Mouse (Mus musculus) liver, embryonic 14.5 days (tissue): ENCODE measurements at regions not wholly inside any gene's neighbourhood (a gene's known extent, or its start where the extent isn't known, plus 50 kb on each side); places are given as distances from the start of the nearest gene placed in this dataset.

Experiments used
- ATAC-seq: fragments of 200-750 bp; cut with Nextera tagmentation; 2 replicates; pipeline ENCODE4 v1.8.0; 2017; ENCODE audit warnings: moderate number of reproducible peaks, mild to moderate bottlenecking, moderate library complexity; ENCODE audit not compliant: insufficient read depth
- DNase-seq, 3 experiments: peaks; one replicate each; pipeline ENCODE4 v3.0.0-alpha.2; 2012 to 2013; ENCODE audit warnings: low read depth in 3 of 3, low spot score in 3 of 3
- H3K27ac ChIP-seq: fragments of 300-500 bp; sonication (generic); 2 replicates; pipeline ENCODE4 v1.5.1; 2014; ENCODE audit warnings: moderate library complexity, mild to moderate bottlenecking, control low read depth, inconsistent platforms
- H3K27me3 ChIP-seq: fragments of 300-500 bp; sonication (generic); 2 replicates; pipeline ENCODE4 v1.6.1; 2014; ENCODE audit warnings: mild to moderate bottlenecking, low read length, moderate library complexity; ENCODE audit not compliant: control insufficient read depth, insufficient read depth
- H3K36me3 ChIP-seq: fragments of 300-500 bp; sonication (generic); replicated peaks from 2 replicates; pipeline ENCODE4 v1.6.1; 2014; ENCODE audit warnings: low read depth; ENCODE audit not compliant: control insufficient read depth, insufficient read depth
- H3K4me1 ChIP-seq, 2 experiments: fragments of 200-500 bp in 1 of 2; fragments of 300-500 bp in 1 of 2; sonication (generic) in 1 of 2; replicated peaks; 2 replicates each; pipeline ENCODE4 v1.6.1; 2012 to 2014; ENCODE audit warnings: antibody characterized with exemption in 1 of 2, inconsistent platforms in 1 of 2, low read length in 1 of 2; ENCODE audit not compliant: control insufficient read depth in 2 of 2, insufficient read depth in 2 of 2
- H3K4me2 ChIP-seq: fragments of 300-500 bp; sonication (generic); 2 replicates; pipeline ENCODE4 v1.6.1; 2014; ENCODE audit warnings: low read depth, mild to moderate bottlenecking, control low read depth, moderate library complexity
- H3K4me3 ChIP-seq, 2 experiments: fragments of 200-500 bp in 1 of 2; fragments of 300-500 bp in 1 of 2; sonication (generic) in 1 of 2; 2 replicates each; pipeline ENCODE4 v1.5.1; 2012 to 2014; ENCODE audit warnings: low read depth in 2 of 2, low read length in 2 of 2, mild to moderate bottlenecking in 2 of 2, control low read depth in 1 of 2, inconsistent platforms in 1 of 2, moderate library complexity in 1 of 2; ENCODE audit not compliant: insufficient read depth in 1 of 2
- H3K9ac ChIP-seq: fragments of 300-500 bp; sonication (generic); replicated peaks from 2 replicates; pipeline ENCODE4 v1.6.1; 2014; ENCODE audit warnings: mild to moderate bottlenecking, control low read depth, moderate library complexity
- H3K9me3 ChIP-seq: fragments of 300-500 bp; sonication (generic); 2 replicates; pipeline ENCODE4 v1.6.1; 2016; ENCODE audit warnings: low read length, mixed read lengths; ENCODE audit not compliant: control insufficient read depth
- CTCF ChIP-seq: IDR thresholded peaks from 2 replicates; pipeline ENCODE4 v1.5.1; 2016; ENCODE audit warnings: antibody characterized with exemption, low read depth, control low read depth
- EP300 ChIP-seq: IDR thresholded peaks from 2 replicates; pipeline ENCODE4 v1.6.1; 2016; ENCODE audit warnings: antibody characterized with exemption, low read depth
- WGBS: fragments of 180-500 bp; shearing (Covaris S2); extraction: QIAGEN DNeasy Blood & Tissue Kit; methylation state at CpG from one replicate; pipeline ENCODE4 v1.1.7; 2014; ENCODE audit not compliant: insufficient replicate concordance; 5-methylcytosine and 5-hydroxymethylcytosine counted together

DNA sequence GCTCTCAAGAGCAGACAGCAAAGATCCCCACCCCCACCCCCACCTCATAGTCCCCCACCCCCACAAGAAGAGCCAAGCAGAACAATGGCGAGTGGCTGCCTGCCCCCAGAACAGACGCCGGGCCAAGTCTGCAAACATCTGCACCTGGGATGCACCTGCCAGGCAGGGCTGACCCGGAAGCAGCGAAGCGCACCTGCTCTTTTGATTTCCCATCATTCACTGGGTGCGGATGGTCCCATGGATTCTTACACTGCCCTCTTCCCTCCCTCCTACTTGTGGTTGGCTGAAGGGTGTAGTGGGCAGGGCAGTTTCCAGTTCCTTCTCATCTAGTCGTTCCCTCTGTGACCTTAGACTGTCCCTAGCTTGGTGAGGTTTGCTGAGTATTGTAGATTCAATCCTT, 277.7 kb upstream of the Prox1 start:
- WGBS = 11% methylated on average over 8 of the region's 8 CpGs
- no peaks in the 10 kb centered on the region for H3K27me3 ChIP-seq
- H3K4me1 ChIP-seq = no peaks in the 10 kb centered on the region
- no peaks in the 10 kb centered on the region for H3K36me3 ChIP-seq
- no peak for ATAC-seq
- H3K9ac ChIP-seq = no peak overlapping the region
- no peak overlapping the region for H3K4me2 ChIP-seq
- no peak overlapping the region for H3K27ac ChIP-seq
- TF ChIP-seq EP300 = no peak
- TF ChIP-seq CTCF = no peak
- no peaks in the 10 kb centered on the region for H3K9me3 ChIP-seq
- DNase-seq = no peak
- H3K4me3 ChIP-seq = no peak overlapping the region

DNA sequence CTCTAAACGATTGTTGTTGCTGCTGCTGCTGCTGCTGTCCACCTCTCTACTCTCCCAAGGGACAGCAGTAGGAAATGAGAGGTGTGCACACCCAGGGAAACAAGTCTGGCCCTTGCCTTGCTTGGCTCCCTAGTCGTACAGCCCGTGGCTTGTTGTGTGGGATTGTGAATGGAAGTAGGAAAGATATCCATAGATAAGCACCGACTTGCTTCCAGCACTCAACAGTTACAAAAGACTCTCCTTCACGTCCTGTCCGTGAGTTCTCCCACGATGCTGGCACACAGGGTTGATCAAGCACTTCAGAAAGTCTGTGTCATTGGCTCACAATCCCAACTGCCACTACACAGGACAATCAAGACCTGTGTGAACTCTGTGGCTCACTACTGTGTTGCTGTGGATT, 276.7 kb upstream of the Prox1 start:
- Histone ChIP-seq H3K36me3 (no peaks in the 10 kb centered on the region), H3K4me3 (no peak overlapping the region), H3K27ac (no peak overlapping the region), H3K9ac (no peak overlapping the region), H3K4me1 (no peaks in the 10 kb centered on the region), H3K27me3 (no peaks in the 10 kb centered on the region), H3K4me2 (no peak overlapping the region), H3K9me3 (no peaks in the 10 kb centered on the region)
- TF ChIP-seq CTCF (no peak), EP300 (no peak)
- no peak for DNase-seq
- WGBS = 38% methylated on average over 7 of the region's 7 CpGs
- no peak for ATAC-seq

GRCm38 (mm10) chr1:190446676-190447075, 276.2 kb upstream of the Prox1 start:
- Histone ChIP-seq H3K27me3 (no peaks in the 10 kb centered on the region), H3K4me1 (no peaks in the 10 kb centered on the region), H3K27ac (no peak overlapping the region), H3K9me3 (no peaks in the 10 kb centered on the region), H3K36me3 (no peaks in the 10 kb centered on the region), H3K9ac (no peak overlapping the region), H3K4me3 (no peak overlapping the region), H3K4me2 (no peak overlapping the region)
- no peak for TF ChIP-seq EP300
- no peak for TF ChIP-seq CTCF
- DNase-seq (no peak), ATAC-seq (no peak)
- WGBS = 70% methylated on average over 5 of the region's 5 CpGs

DNA sequence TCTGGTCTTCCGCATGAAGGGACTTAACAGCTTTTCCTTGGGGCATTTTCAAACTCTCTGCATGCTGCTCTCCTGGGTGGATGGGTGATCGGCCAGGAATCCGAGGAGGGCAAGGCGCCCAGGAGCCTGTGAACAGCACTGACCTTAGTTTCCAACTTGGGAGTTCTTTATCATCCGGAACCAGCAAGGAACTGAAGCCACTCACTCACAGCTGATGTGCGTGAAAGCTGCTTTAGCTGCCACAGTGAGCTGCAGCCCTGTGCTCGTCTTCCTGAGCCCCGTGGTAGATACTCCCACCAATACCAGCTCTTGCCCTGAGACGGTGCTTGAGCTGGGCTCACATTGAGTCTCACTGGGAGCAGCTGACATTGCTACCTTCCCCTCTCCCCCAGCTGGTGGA, 273.9 kb upstream of the Prox1 start:
- no peak overlapping the region for H3K27ac ChIP-seq
- DNase-seq (no peak), ATAC-seq (no peak)
- no peak overlapping the region for H3K4me2 ChIP-seq
- H3K36me3 ChIP-seq = no peaks in the 10 kb centered on the region
- no peaks in the 10 kb centered on the region for H3K27me3 ChIP-seq
- 56% methylated on average over 9 of the region's 9 CpGs for WGBS
- H3K4me3 ChIP-seq = no peak overlapping the region
- H3K9me3 ChIP-seq = no peaks in the 10 kb centered on the region
- TF ChIP-seq CTCF (no peak), EP300 (no peak)
- no peak overlapping the region for H3K9ac ChIP-seq
- H3K4me1 ChIP-seq = no peaks in the 10 kb centered on the region

DNA sequence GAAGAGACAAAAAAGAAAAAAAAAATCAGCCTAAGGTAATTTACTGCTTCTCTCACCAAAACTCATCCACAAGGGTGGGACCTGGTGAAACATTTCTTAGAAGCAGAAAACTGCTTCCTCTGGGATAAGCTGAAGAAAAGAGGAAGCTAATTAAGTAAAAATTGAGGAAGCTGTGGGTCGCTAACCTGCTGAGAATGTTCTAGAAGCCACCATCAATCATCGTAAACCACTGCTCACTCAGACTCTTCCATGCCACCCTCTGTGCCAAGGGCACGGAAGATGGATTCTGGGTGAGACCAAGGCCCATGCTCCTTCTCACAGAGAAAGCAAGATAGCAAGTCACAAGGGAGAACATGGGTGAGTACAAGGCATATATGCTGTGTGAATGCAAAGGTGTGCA, 272.7 kb upstream of the Prox1 start:
- no peak overlapping the region for H3K4me3 ChIP-seq
- H3K9me3 ChIP-seq = no peaks in the 10 kb centered on the region
- no peaks in the 10 kb centered on the region for H3K27me3 ChIP-seq
- WGBS = 28% methylated on average over 3 of the region's 3 CpGs
- H3K4me2 ChIP-seq = no peak overlapping the region
- TF ChIP-seq CTCF (no peak), EP300 (no peak)
- H3K36me3 ChIP-seq = no peaks in the 10 kb centered on the region
- no peak overlapping the region for H3K9ac ChIP-seq
- ATAC-seq = no peak
- H3K27ac ChIP-seq = no peak overlapping the region
- no peak for DNase-seq
- H3K4me1 ChIP-seq = no peaks in the 10 kb centered on the region
